Mouse (Mus musculus) urinary bladder, postnatal 10 days (tissue): ENCODE measurements around the gene Ptges2.

Experiments used
- DNase-seq: peaks from one replicate; pipeline ENCODE4 v3.0.0; 2022; ENCODE audit warnings: low spot score

The Ptges2 gene

GRCm38 (mm10) chr2:32416556-32416955 lies 20.9 kb downstream of the Ptges2 start:
- no peak for DNase-seq

- DNase-seq, result no peak
Measured at GRCm38 (mm10) chr2:32417486-32417885, 21.8 kb downstream of the Ptges2 start.

GRCm38 (mm10) chr2:32418430-32419151 lies 22.9 kb downstream of the Ptges2 start:
- DNase-seq, result no peak

- DNase-seq, result no peak
Measured at GRCm38 (mm10) chr2:32419359-32419758, 23.7 kb downstream of the Ptges2 start.

GRCm38 (mm10) chr2:32420066-32420608 lies 24.4 kb downstream of the Ptges2 start:
- no peak for DNase-seq

GRCm38 (mm10) chr2:32420647-32421046 lies 25.0 kb downstream of the Ptges2 start:
- no peak for DNase-seq

- DNase-seq, result no peak
Measured at GRCm38 (mm10) chr2:32421851-32422251, 26.2 kb downstream of the Ptges2 start.

- DNase-seq, result no peak
Measured at GRCm38 (mm10) chr2:32423481-32424331, 28.0 kb downstream of the Ptges2 start.

- no peak for DNase-seq
Measured at GRCm38 (mm10) chr2:32424796-32425195, 29.1 kb downstream of the Ptges2 start.

GRCm38 (mm10) chr2:32425568-32425967 lies 29.9 kb downstream of the Ptges2 start:
- DNase-seq, result no peak

GRCm38 (mm10) chr2:32426141-32426540 lies 30.4 kb downstream of the Ptges2 start:
- no peak for DNase-seq

- DNase-seq, result no peak
Measured at GRCm38 (mm10) chr2:32427720-32428119, 32.0 kb downstream of the Ptges2 start.

GRCm38 (mm10) chr2:32428262-32428722 lies 32.6 kb downstream of the Ptges2 start:
- DNase-seq, result no peak

GRCm38 (mm10) chr2:32429215-32429891 lies 33.7 kb downstream of the Ptges2 start:
- DNase-seq, result no peak

- DNase-seq, result no peak
Measured at GRCm38 (mm10) chr2:32430701-32431676, 35.3 kb downstream of the Ptges2 start.

GRCm38 (mm10) chr2:32436686-32437372 lies 41.1 kb downstream of the Ptges2 start:
- DNase-seq, result no peak

- no peak for DNase-seq
Measured at GRCm38 (mm10) chr2:32437612-32438166, 42.0 kb downstream of the Ptges2 start.

- no peak for DNase-seq
Measured at GRCm38 (mm10) chr2:32438733-32439132, 43.0 kb downstream of the Ptges2 start.

- no peak for DNase-seq
Measured at GRCm38 (mm10) chr2:32439177-32439576, 43.5 kb downstream of the Ptges2 start.

- DNase-seq, result no peak
Measured at GRCm38 (mm10) chr2:32440164-32440563, 44.5 kb downstream of the Ptges2 start.
